Mouse (Mus musculus) adrenal gland, postnatal 4 days (tissue): Measurements from ENCODE around the gene Nrl. TPM values are rescaled to one million over a fixed set of nuclear protein-coding genes. Genes with fewer than 3 reads are reported as not detected.

Source experiments
- DNase-seq, 2 experiments: peaks; one replicate each; pipeline ENCODE4 v3.0.0; 2021 to 2022; ENCODE audit warnings: low spot score in 2 of 2, mixed read lengths in 2 of 2
- total RNA-seq, 2 experiments: library from RNA; stranded (reverse); gene quantifications; 2 replicates each; pipeline ENCODE4 v1.2.3; 2021

The Nrl gene
- total RNA-seq, 2 experiments from 2014 or later, result not detected

- DNase-seq, result no peak
These were observed 11.4 kb upstream of the Nrl start for GRCm38 (mm10) chr14:55536116-55536745.

DNA sequence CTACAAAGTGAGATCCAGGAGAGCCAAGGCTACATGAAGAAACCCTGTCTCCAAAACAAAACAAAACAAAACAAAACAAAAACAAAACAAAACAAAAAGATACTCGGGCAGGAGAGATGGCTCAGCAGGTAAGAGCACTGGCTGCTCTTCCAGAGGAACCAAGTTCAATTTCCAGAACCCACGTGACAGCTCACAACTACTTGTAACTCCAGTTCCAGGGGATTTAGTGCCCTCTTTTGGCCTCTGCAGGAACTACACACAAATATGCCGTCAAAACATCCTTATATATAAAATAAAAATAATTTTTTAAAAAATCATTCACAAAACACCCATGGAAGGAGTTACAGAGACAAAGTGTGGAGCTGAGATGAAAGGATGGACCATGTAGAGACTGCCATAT is 3.2 kb upstream of the Nrl start:
- no peak for DNase-seq

DNA sequence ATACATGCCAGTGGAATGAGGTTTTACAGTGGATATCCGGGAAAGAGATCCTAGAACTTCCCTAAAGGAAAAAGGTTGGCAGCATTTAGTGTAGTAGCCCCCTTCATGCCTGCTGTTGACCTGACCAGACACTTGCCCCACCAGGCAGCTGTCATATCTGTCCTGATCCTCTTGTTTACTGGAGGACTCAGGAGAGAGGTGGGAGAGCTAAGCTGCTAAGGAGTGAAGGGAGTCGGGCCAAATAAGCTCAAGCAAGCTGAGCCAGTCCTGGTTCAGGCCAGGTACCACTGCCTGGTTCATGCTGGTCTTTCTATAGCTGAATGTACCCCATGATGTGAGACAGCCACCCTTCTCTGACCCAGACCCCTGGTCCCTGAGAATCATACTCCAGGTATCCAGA is 1.9 kb upstream of the Nrl start:
- DNase-seq, result no peak

DNA sequence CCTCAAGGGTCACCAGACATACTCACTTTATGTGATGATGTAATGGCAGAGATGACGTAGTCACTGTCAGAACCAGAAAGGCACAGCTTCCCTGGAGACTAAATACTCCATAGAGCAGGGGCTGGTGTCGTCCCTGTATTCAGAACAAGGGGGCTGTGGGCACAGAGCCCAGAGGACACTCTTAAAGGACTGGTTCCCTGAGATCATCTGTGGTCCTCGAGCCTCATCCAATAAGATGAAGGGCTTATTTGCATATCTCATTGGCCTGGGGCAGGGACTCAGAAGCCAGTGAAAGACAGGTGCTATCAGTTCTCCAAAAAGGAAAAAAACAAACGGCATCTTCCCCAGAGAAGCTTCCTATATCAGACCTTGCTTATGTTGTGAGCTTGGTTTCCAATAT is 719 bp downstream of the Nrl start:
- DNase-seq, result no peak

DNA sequence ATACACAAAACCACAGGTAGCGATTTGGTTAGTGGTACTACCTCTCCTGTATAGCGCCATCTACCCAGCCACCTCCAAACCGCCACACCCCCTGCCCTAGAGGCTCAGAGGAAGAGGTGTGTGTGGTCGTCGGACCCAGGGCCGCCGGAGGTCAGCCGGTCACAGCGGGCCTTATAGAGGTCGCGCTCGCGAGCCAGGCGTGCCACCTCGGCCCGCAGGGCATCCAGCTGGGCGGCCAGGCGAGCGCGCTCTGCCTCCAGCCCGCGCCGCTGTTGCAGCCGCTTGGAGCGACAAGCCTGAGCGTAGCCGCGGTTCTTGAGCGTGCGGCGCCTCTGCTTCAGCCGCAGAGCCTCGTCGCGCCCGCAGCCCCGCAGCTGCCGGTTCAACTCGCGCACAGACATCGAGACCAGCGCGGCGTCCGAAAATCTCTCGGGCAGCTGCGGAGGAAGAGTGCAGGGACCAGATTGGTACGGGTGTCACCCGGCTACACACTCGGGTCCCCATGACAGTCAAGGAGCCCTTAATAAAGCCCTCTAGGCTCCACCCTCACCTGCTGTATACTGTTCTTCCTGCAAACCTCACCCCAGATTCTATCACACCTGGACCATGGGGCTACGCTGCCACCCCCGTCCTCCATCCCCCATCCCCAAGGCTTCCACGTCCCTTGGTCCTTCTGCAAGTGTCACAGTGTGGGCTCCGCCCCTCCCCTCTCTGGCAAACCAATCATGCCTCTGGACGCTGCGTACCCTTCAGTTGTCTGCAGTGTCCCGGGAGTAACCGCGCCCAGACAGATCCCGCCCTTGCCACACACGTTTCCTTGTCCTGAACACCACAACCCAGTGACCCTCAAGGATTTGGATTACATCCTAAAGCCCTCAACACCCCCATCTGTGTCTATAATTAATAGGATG is 4.1 kb downstream of the Nrl start:
- DNase-seq, result no peak

- no peak for DNase-seq
These were observed 5.2 kb downstream of the Nrl start for GRCm38 (mm10) chr14:55519604-55520003.

DNA sequence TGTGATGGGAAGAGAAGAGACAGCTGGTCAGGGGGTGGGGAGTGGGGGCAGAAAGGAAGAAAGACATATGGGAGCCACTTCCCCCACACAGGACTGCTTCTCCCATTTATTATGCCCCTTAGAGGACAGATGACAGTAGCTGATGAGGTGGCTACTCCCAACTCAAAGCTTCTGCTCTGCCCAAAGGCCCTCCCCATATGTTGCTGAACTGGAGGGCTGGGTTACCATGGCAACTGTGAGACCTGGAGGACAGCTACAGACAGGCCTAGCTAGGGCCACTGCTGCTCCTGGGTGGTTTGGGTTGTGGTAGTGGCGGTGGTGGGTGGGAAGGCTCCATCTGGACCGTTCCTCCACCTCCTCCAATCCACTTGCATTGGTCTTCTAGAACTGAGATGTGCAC is 5.9 kb downstream of the Nrl start:
- DNase-seq, result no peak

DNA sequence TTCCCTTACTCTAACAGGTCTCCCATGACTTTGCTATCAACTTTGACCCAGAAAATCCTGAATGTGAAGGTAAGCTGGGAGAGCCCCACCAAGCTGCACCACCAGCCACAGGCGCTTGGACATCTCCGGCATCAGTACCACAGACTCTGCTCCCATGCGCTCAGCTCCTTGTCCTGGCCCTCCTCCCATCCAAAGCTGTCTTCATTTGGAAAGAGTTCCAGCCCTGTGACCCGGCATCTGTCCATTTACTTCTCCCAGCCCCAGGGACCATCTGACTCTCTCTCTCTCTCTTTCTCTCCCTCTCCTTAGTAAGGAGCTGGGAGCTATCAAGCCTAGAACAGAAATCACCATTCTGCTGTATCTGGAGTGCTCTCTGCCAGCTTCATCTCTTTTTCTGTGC is 8.9 kb downstream of the Nrl start:
- no peak for DNase-seq

- DNase-seq, result no peak
These were observed 10.9 kb downstream of the Nrl start for GRCm38 (mm10) chr14:55513927-55514326.

GRCm38 (mm10) chr14:55511037-55511436 is 13.7 kb downstream of the Nrl start:
- no peak for DNase-seq

- no peak for DNase-seq
These were observed 14.6 kb downstream of the Nrl start, which contains the start of gene Cpne6 for GRCm38 (mm10) chr14:55510125-55510731. TSS of gene Cpne6 (plus strand) at chr14:55510445.

DNA sequence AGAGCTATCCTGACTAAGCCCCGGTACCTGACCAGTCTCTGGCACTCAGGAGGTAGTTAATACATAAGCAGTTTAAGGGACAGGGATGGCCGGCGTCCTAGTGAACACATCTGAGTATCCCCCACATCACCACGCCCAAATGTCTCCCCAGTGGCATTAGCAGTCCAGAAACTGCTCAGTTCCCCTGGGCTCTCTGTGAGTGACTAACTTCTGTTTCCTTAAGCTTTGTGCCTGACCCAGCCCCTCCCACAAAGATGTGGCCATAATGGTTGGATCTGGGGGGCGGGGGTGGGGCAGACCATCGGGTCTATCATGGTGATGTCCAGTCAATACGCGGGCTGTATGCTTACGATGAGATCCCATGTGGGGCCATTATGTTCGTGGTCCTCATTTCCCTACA is 15.2 kb downstream of the Nrl start:
- DNase-seq, result no peak

- no peak for DNase-seq
These were observed 17.0 kb downstream of the Nrl start for GRCm38 (mm10) chr14:55507801-55508200.

- DNase-seq, result no peak
These were observed 19.2 kb downstream of the Nrl start for GRCm38 (mm10) chr14:55505612-55506011.

GRCm38 (mm10) chr14:55497449-55497821 is 27.3 kb downstream of the Nrl start:
- DNase-seq, result peak; percentile 65 to 82

GRCm38 (mm10) chr14:55496761-55497448 is 27.9 kb downstream of the Nrl start:
- DNase-seq, result no peak

DNA sequence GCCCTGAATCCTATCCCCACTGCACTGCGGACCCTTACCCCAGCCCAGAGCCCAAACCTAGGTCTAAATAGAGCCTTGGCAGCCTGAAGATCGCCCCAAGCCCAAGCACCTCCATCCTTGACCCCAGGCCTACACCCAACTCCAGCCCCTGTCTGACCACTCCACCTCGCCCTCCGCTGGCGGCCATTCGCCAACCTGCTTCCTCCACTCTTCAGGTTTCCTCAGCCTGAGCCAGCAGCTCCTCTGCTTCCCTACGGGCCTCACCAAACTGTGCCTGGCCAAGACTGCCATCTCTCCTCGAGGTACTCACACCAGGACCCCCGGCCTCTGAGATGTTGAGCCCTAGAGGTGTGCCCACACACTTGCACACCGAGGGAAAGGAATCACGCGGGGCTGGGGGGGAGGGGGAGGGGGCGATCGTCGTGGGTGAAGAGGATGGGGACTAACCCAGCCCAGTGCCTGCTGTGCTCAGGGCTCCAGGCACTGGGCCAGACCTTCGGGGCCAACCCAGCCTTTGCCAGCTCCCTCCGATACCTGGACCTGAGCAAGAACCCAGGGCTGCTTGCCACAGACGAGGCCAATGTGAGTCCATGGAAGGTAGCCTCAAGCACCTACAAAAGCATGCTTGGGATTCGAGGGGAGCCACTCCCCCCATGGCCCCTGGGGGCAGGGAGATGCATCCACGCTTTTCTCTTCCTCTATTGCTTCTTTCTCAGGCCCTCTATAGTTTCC is 29.1 kb downstream of the Nrl start:
- no peak for DNase-seq

- DNase-seq, result no peak
These were observed 32.7 kb downstream of the Nrl start for GRCm38 (mm10) chr14:55492103-55492502.

DNA sequence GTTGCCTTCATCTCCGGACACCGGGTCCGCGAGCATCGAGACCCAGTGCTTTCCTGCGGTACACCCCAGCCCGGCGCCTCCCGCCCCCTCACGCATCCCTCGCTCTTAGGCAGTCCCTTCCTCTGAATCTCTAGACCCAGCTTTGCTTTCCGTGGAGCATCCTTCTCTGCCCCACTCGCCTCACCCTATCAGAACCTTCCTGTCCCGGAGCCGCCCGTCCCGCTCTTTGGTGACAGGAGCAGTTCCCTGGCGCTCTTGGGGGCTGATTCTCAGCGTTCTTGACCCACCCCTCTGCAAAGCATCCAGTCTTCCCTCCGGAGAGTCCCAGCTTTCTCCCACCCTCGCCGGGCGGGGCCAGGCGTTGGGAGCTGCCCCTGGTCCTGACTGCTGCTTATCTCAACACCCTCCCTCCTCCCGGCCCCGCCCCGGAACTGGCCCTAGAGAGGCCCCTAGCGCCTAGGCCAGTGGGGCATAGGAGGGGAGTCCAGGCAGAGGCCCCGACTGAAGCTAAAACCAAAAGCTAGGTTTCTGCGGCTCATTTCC is 33.4 kb downstream of the Nrl start:
- peak; percentile 28 to 46 for DNase-seq

DNA sequence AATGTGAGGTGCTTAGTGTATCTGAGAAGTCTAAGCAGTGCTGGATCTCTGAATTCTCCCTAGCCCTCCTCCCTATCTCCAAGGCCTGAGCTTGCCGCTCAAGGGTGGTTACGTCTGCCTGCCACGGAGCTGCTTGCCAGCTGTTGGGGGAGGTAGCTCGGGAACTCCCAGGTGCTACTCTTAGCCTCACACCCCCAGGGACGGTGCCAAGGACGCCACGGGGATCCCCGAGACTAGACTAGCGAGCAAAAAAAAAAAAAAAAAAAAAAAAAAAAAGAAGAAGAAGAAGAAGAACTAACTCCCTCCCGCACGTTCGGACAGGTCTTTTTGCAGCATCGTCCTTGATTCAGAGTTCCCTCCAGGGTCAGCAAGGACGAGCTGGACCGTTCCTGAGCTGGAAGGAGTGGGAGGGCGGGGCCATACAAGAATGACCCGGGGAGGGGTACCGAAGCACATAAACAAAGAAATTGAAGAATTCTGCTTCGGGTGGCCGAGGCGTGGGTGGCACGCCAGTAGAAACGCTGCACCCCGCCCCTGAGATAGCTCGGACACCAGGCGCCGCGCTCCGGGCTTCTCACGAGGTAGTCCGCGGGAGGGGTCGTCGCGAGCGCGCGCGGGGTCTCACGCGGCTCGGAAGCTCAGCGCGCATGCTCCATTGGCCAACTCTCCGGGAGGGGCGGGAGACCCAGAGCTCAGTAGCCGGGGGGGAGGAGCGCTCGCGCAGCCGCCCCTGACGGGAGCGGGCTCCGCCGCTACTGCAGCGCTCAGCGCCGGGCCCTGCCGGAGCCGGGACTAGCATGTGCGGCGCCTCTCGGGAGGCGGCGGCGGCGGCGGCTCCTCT is 34.2 kb downstream of the Nrl start, which contains the start of gene Carmil3:
Carmil3 (plus strand) TSS at position 291 of the 841 bp plus-strand sequence.
- DNase-seq, result peak; percentile 25 to 37
